Mouse (Mus musculus) bone marrow, adult 2 months (tissue): Measurements from ENCODE around the gene Snrnp48.

Experiments
- CTCF ChIP-seq: fragments of 200-500 bp; IDR thresholded peaks from 2 replicates; pipeline ENCODE4 v1.5.1; 2011; ENCODE audit warnings: low read length, control low read depth; ENCODE audit not compliant: control insufficient read depth, insufficient read depth
- POLR2A ChIP-seq: fragments of 200-500 bp; IDR thresholded peaks from 2 replicates; pipeline ENCODE4 v1.6.1; 2011; ENCODE audit warnings: low read depth, mild to moderate bottlenecking, control low read depth, low read length, borderline replicate concordance; ENCODE audit not compliant: control insufficient read depth

DNA sequence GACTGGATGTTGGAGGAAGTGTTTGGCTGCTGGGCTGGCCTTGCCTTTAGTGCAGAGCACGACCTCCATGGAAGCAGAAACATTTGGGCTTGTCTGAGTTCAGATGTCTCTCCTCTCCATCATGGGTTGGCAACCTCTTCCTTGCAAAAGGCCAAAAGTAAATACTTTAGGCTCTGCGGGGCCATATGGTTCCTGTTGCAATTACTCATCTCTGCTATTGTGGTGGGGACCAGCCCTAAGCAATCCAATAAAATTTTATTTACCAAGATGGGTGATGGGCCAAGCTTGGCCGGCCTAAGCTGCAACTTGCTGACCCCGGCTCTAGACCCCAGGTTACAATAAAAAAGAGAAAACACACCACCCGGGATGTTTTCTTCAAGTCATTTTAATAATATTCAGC is 43.4 kb downstream of the Snrnp48 start:
- TF ChIP-seq CTCF (no peak), POLR2A (no peak)
